Mouse (Mus musculus) layer of hippocampus, adult 11-12 months (tissue): Measurements from ENCODE around the gene Aff3.
A peak's percentile ranks its signal among the peaks of the same experiment; 100 is the strongest.

ENCODE experiments used
- DNase-seq: peaks from one replicate; pipeline ENCODE4 v3.0.0; 2022; ENCODE audit warnings: low spot score

Aff3 gene

GRCm38 (mm10) chr1:38320126-38320970 lies 344.4 kb downstream of the Aff3 start:
- DNase-seq, result no peak

GRCm38 (mm10) chr1:38318614-38319013 lies 346.1 kb downstream of the Aff3 start:
- no peak for DNase-seq

GRCm38 (mm10) chr1:38315992-38316391 lies 348.8 kb downstream of the Aff3 start:
- DNase-seq, result no peak

GRCm38 (mm10) chr1:38310496-38310895 lies 354.3 kb downstream of the Aff3 start:
- no peak for DNase-seq

GRCm38 (mm10) chr1:38310076-38310475 lies 354.7 kb downstream of the Aff3 start:
- DNase-seq, result no peak

- no peak for DNase-seq
Measured at GRCm38 (mm10) chr1:38309341-38309740, 355.4 kb downstream of the Aff3 start.

GRCm38 (mm10) chr1:38308705-38308996 lies 356.1 kb downstream of the Aff3 start:
- no peak for DNase-seq

GRCm38 (mm10) chr1:38307821-38308704 lies 356.7 kb downstream of the Aff3 start:
- DNase-seq, result no peak

- DNase-seq, result no peak
Measured at GRCm38 (mm10) chr1:38307234-38307633, 357.5 kb downstream of the Aff3 start.

- DNase-seq, result no peak
Measured at GRCm38 (mm10) chr1:38306146-38306545, 358.6 kb downstream of the Aff3 start.

- DNase-seq, result no peak
Measured at GRCm38 (mm10) chr1:38304376-38304775, 360.4 kb downstream of the Aff3 start.

- no peak for DNase-seq
Measured at GRCm38 (mm10) chr1:38298291-38298690, 366.5 kb downstream of the Aff3 start.

GRCm38 (mm10) chr1:38294906-38295305 lies 369.8 kb downstream of the Aff3 start:
- no peak for DNase-seq

GRCm38 (mm10) chr1:38294336-38294695 lies 370.4 kb downstream of the Aff3 start:
- DNase-seq, result no peak

- DNase-seq, result no peak
Measured at GRCm38 (mm10) chr1:38293671-38294335, 371.0 kb downstream of the Aff3 start.

GRCm38 (mm10) chr1:38292851-38293250 lies 371.9 kb downstream of the Aff3 start:
- no peak for DNase-seq

- DNase-seq, result no peak
Measured at GRCm38 (mm10) chr1:38291915-38292314, 372.8 kb downstream of the Aff3 start.

- no peak for DNase-seq
Measured at GRCm38 (mm10) chr1:38291497-38291896, 373.3 kb downstream of the Aff3 start.

- DNase-seq, result no peak
Measured at GRCm38 (mm10) chr1:38290881-38291280, 373.9 kb downstream of the Aff3 start.

GRCm38 (mm10) chr1:38289891-38290290 lies 374.9 kb downstream of the Aff3 start:
- no peak for DNase-seq

GRCm38 (mm10) chr1:38288716-38289115 lies 376.0 kb downstream of the Aff3 start:
- peak; percentile 24 for DNase-seq

GRCm38 (mm10) chr1:38286551-38286950 lies 378.2 kb downstream of the Aff3 start:
- DNase-seq, result no peak

- DNase-seq, result no peak
Measured at GRCm38 (mm10) chr1:38280549-38280948, 384.2 kb downstream of the Aff3 start.
